24 mouse cellular contexts compared by ENCODE assay signal in the genomic region with DNA sequence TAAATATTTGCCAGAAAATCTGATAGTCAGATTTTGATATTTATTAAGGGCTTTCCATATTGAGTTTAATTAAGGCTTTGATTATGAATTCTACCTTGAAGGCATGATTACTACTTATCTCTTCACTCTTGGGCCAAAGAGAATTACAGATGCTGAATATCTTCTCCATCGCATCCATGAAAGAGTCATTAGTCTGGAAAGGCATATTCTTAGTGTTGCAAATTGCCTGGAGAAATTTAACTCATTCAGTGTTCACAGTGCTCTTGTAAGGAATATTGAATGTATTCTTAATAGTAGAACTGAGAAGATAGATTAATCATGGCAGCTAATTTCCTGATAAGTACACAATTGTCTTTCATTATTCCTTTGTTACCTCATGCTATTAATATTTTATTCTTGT.
"Had no signal": no experiment of that assay in that cellular context is flagged by ENCODE, and none has a peak within 500 bp of the region (broad histone marks: within the 10 kb centered on the region; RNA-seq: fewer than 3 reads in every experiment).

No protein-coding gene starts in this region.

- H3K9me3 ChIP-seq: heart, embryonic 13.5 days; heart, embryonic 15.5 days; hindbrain, embryonic 15.5 days; kidney, embryonic 15.5 days; limb, embryonic 10.5 days had no signal

- H3K4me2 ChIP-seq: heart, embryonic 11.5 days; heart, embryonic 13.5 days; heart, embryonic 15.5 days; hindbrain, embryonic 13.5 days; hindbrain, embryonic 15.5 days; kidney, embryonic 15.5 days; limb, embryonic 12.5 days had no signal

- H3K27ac ChIP-seq: heart, adult 2 months; heart, embryonic 13.5 days; heart, embryonic 15.5 days; hindbrain, embryonic 13.5 days; hindbrain, embryonic 15.5 days; hindbrain, postnatal 0 days; kidney, embryonic 15.5 days; kidney, postnatal 0 days; limb, embryonic 10.5 days; limb, embryonic 12.5 days had no signal

- DNase-seq: gastrocnemius, postnatal 14 days; gastrocnemius, postnatal 36 days; heart, adult 11 months; heart, adult 2 months; heart, postnatal 14 days; heart, postnatal 36 days; kidney, adult 11 months; kidney, adult 2 months; kidney, adult 9 months; kidney, postnatal 14 days; kidney, postnatal 36 days; layer of hippocampus, adult 9-11 months; layer of hippocampus, postnatal 36 days had no signal

- ATAC-seq: hindbrain, postnatal 0 days; intestine, embryonic 16.5 days had no signal

- H3K4me1 ChIP-seq: heart, embryonic 13.5 days; heart, embryonic 15.5 days; hindbrain, embryonic 13.5 days; hindbrain, embryonic 15.5 days; kidney, embryonic 15.5 days; limb, embryonic 10.5 days; limb, embryonic 12.5 days had no signal

- H3K4me3 ChIP-seq: heart, adult 2 months; heart, embryonic 13.5 days; heart, embryonic 15.5 days; hindbrain, embryonic 13.5 days; hindbrain, embryonic 15.5 days; kidney, embryonic 15.5 days; limb, embryonic 10.5 days; limb, embryonic 12.5 days had no signal

- H3K36me3 ChIP-seq: heart, embryonic 13.5 days; heart, embryonic 15.5 days; hindbrain, embryonic 13.5 days; hindbrain, embryonic 15.5 days; kidney, embryonic 15.5 days; limb, embryonic 10.5 days; limb, embryonic 12.5 days had no signal

- H3K27me3 ChIP-seq: heart, embryonic 13.5 days; heart, embryonic 15.5 days; hindbrain, embryonic 13.5 days; hindbrain, embryonic 15.5 days; kidney, embryonic 15.5 days; limb, embryonic 12.5 days had no signal

- H3K9ac ChIP-seq: heart, embryonic 13.5 days; heart, embryonic 15.5 days; hindbrain, embryonic 13.5 days; hindbrain, embryonic 15.5 days; kidney, embryonic 15.5 days; limb, embryonic 12.5 days had no signal
